Mouse (Mus musculus): ENCODE results near the gene Slc9a5.
A peak's percentile ranks its signal among the peaks of the same experiment; 100 is the strongest.

Slc9a5 gene

GRCm38 (mm10) chr8:105354549-105354948, 5.9 kb downstream of the Slc9a5 start:
- no peak for DNase-seq (ENCODE audit: low spot score in 2 of 2)

- DNase-seq (ENCODE audit: low spot score in 2 of 2) = peak in 1 of 2 experiments; percentile 43
Observed at GRCm38 (mm10) chr8:105355179-105356024, 6.8 kb downstream of the Slc9a5 start.

DNA sequence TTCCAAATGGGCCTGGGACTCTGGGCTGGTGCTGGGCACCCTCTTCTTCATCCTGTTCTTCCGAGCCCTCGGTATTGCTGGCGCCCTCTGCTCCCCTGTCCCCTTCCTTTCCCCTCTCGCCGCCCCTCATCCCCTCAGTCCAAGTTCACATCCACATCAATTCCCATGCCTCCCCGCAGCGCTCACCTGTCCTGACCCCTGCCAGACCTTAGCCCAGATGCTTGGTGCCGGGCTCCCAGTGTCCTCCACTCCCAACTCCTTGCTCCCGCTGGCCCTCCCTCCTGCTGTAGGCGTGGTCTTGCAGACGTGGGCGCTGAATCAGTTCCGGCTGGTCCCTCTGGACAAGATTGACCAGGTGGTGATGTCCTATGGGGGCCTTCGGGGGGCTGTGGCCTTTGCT, 8.0 kb downstream of the Slc9a5 start:
- no peak for DNase-seq (ENCODE audit: low spot score in 2 of 2)

DNA sequence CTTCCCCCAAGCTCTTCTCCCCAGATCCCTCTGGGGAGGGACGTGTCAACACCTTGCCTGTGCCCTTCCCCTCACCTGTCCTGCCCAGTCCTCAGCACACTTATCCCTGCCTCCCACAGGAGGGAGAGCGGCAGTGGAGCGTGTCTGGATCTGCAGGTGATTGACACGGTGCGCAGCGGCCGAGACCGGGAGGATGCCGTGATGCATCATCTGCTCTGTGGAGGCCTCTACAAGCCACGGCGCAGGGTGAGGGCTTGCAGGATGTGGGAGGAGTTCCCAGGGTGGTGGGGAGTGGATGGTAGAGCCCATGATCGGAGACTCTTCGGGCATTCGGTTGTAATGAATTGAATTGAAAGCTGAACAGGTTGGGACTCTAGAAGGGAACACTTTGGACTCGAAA, 10.6 kb downstream of the Slc9a5 start:
- no peak for DNase-seq (ENCODE audit: low spot score in 2 of 2)

- DNase-seq (ENCODE audit: low spot score in 2 of 2) = no peak
Observed at GRCm38 (mm10) chr8:105359646-105360045, 11.0 kb downstream of the Slc9a5 start.

GRCm38 (mm10) chr8:105361751-105362702, 13.4 kb downstream of the Slc9a5 start:
- DNase-seq (ENCODE audit: low spot score in 2 of 2) = no peak

DNA sequence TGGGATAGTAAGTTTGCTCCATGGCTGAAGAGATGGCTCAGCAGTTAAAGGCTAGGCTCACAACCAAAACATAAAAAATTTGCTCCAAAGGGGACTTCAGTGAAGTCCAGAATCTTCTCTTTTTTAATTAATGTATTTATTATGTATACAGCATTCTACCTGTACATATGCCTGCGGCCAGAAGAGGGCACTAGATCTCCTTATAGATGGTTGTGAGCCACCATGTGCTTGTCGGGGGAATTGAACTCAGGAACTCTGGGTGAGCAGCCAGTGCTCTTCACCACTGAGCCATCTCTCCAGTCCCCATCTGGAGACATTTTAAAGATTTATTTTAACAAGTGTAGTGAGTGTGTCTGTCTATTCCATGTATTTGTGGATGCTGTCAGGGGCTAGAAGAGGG, 18.5 kb downstream of the Slc9a5 start:
- DNase-seq (ENCODE audit: low spot score in 2 of 2) = peak in 1 of 2 experiments; percentile 47

DNA sequence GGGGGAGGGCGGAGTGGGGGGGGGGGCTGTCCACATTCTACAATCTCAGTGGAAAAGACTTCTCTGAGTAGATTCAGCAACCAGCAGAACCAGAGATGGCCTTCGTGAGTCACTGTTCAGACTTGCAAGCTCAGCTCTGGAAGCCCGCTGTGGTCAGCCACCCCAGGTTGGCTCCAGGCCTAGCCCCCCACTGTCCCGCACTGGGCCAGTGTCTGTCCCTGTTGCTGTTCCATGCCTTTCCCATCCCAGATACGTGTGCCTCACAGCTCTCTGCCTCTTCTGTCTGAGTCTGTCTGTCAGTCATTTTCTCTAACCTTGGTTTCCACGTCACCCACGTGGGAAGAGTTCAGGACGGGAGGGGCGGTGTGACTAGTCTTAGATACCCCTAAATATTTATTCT, 23.8 kb downstream of the Slc9a5 start:
- DNase-seq (ENCODE audit: low spot score in 2 of 2) = no peak

- no peak for DNase-seq (ENCODE audit: low spot score in 2 of 2)
Observed at GRCm38 (mm10) chr8:105373032-105373431, 24.4 kb downstream of the Slc9a5 start, which contains the start of gene Plekhg4. Gene Plekhg4, plus strand, starts transcription at chr8:105373274.

DNA sequence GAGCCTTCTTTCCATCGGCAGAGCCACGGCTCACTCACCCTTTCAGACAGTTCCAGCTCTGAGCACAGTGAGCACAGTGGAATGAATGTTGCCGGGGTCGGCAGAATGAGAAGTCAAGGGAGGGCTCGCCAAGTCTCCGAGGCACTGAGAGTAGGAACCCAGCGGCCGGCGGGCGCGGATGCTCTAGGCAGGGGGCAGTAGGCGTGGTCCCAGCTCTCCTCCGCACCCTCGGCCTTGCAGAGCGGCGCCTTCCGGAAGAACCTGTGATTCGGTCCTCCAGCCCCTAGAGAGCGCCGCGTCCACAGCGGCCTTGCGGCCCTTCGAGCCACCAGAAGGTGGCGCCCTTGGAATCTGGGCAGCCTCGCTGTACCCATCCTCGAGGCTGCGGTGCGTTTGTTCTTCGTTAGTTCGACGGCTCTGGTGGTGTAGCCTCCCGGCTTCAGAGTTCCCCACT, 25.9 kb downstream of the Slc9a5 start:
- peak in 1 of 2 experiments; percentile 65 for DNase-seq (ENCODE audit: low spot score in 2 of 2)

DNA sequence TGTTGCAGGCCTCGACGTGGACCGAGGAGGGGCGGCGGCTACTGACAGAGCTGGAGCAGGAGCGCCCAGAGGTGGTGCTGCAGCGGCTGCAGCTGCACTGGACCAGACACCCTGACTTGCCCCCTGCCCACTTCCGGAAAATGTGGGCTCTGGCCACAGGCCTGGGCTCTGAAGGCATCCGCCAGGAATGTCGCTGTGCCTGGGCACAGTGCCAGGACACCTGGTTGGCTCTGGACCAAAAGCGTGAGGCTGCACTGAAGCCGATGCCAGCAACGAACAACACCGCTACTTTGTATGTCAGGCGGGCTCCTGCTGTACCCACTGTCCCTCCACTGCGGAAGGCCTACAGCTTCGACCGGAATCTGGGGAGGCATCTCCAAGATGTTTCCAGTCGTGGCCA, 30.0 kb downstream of the Slc9a5 start:
- no peak for DNase-seq (ENCODE audit: low spot score in 2 of 2)

DNA sequence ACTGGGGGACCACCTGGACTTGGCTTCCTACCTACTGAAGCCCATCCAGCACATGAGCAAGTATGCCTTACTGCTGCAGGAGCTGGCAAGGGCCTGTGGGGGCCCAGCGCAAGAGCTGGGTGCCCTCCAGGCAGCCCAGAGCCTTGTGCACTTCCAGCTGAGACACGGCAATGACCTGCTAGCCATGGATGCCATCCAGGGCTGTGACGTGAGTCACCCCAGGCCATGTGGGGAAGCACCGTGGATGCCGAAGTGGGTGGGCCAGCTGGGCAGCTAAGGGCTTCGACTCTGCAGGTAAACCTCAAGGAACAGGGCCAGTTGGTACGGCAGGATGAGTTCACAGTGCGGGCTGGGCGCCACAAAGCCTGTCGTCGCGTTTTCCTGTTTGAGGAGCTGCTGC, 31.7 kb downstream of the Slc9a5 start:
- no peak for DNase-seq (ENCODE audit: low spot score in 2 of 2)

- DNase-seq (ENCODE audit: low spot score in 2 of 2) = no peak
Observed at GRCm38 (mm10) chr8:105384070-105384469, 35.4 kb downstream of the Slc9a5 start.

GRCm38 (mm10) chr8:105387151-105387550, 38.5 kb downstream of the Slc9a5 start:
- no peak for DNase-seq (ENCODE audit: low spot score in 2 of 2)

DNA sequence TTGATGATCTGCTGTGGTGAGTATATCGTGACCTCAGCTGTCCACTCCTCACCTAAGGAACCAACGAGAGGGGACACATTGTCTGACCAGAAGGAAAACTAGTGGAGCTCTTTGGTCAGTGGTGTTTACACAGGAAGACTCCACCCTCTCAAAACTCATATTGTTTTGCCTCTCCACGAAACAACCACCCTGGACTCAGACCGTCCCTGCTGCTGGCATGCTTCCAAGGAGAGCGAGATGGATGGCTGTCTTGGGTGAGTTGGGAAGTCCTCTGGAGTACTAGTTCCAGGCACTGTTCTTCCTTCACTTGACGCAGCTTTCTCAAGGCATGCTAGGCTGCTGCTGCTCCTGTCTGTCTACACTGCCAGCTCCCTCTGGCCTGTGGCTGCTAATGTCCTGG, 40.5 kb downstream of the Slc9a5 start:
- no peak for DNase-seq (ENCODE audit: low spot score in 2 of 2)

DNA sequence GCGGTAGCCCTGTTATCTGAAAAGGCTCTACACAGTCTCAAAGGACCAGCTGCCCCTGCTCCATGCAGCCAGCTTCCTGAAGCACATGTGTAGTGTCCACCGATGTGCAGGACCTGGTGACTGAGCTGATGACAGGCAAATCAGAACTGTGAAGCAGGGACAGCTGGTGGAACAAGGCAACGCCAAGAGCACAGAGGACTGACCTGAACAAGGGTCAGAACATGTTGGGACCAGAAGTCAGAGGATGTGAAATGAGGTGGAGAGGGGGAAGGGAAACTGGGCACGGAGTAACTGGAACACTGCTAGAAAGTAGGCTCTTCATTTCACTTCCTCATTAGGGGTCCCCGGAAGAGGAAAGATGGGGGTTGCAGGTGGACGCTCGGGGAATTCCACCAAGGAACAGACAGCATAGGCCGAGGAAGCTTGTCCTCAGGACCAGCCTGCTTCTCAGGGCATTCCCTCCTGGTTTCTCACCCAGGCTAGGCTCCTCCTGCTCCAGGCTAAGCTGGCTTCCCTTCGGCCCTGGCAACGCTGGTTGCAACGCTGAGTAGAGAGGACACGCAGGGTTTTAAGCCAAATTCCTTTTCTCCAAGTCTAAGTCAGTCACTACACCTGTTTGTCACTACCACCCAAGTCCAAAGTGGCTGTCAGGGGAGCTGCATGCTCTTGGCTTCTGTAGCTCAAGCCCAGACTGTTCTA, 44.6 kb downstream of the Slc9a5 start:
- DNase-seq (ENCODE audit: low spot score in 2 of 2) = no peak

- DNase-seq (ENCODE audit: low spot score in 2 of 2) = no peak
Observed at GRCm38 (mm10) chr8:105393915-105394314, 45.3 kb downstream of the Slc9a5 start.

DNA sequence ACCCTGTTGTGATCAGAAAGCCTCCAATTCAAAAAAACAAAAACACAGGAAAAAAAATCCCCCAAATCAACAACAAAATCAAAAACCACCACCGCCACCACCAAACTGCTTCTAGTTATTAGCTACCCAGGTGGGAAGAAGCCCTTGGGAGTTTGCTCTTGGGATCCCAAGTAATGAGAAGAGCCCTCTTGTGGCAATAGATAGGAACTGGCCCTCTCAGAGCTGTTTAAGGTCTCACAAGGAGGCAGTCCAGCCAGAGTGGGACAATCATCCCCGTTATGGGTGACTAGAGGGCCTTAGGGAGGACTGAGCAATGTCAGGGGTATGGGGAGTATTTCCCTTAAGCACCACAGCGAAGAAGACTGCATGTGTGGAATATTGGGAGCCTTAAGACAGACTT, 49.1 kb downstream of the Slc9a5 start:
- DNase-seq (ENCODE audit: low spot score in 2 of 2) = peak in 1 of 2 experiments; percentile 40

GRCm38 (mm10) chr8:105400016-105400415, 51.4 kb downstream of the Slc9a5 start:
- DNase-seq (ENCODE audit: low spot score in 2 of 2) = no peak

DNA sequence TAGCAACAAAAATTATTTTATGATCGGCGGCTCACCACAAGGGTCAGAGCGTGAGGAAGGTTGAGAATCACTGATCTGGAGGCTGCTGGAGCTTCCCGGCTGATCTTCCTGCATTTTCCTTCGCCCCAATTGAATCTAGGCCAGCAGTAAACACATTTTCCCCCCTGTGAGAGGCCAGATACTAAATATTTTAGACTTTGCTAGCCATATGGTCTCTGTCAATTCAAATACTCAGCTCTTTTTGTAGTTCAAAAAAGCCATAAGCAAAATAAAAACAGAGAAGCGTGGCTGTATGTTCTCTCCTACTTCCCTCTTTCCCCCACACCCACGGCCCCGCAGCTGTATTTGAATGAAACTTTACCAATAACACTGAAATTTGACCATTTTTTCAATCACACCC, 54.8 kb downstream of the Slc9a5 start:
- DNase-seq (ENCODE audit: low spot score in 2 of 2) = no peak

DNA sequence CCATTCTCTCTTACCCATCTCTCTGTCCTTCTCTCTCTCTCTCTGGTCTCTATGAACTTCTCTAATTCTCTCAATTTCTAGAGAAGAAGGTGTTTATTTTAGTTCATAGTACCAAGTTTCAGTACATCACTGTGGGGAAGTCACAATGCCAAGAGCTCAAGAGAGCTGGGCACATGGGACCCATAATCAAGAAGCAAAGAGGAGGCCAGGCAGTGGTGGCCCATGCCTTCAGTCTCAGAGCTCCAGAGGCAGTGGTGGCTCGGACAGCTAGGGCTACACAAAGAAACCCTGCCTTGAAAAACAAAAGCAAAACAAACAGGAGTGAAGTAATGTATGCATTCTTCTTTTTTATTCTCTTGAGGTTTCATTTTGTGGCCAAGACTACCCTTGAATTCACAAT, 55.9 kb downstream of the Slc9a5 start:
- DNase-seq (ENCODE audit: low spot score in 2 of 2) = no peak

GRCm38 (mm10) chr8:105406416-105406815, 57.8 kb downstream of the Slc9a5 start:
- DNase-seq (ENCODE audit: low spot score in 2 of 2) = no peak
